Mouse (Mus musculus): ENCODE measurements around the gene Rhou.
A peak's percentile ranks its signal among the peaks of the same experiment; 100 is the strongest.
"Not testable (repeated sequence)": the region's sequence is repeated elsewhere in the genome, so short reads cannot be mapped to it uniquely, and the experiment has no call there.

Rhou gene

DNA sequence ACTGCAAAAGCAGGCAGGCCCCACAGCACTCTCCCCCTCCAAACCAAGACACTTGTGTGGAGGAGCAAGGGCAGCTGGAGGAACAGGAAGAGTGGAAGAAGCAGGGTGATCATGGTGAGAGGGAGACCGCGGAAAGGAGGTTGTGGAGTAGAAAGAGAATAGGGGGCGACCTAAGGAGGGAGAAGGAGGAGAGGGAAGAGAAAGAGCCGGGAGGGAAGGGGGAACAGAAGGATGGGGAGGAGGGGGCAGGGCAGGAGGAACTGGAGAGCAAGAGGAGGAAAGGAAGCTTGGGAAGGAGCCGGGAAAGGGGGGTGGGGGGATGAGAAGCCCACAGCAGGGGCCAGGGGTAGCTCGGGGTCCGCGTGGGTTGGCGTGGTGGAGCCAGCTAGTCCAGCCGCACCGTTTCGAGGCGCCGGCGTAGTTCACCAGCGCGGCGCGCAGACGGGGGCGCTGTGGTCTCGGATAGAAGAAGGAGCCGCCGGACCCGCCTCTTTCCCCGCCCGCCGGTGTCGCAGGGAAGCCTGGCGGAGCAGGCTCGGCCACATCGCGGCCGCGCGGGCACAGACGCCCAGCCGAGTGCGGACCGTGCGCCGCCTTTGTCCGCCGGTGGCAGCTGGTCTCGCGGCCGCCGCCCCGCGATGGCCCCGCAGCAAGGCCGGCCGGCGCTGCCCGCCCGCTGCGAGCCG is at the start of gene Rhou:
TSS of gene Rhou (plus strand) at position 622 of the 686 bp plus-strand sequence.
- DNase-seq = peak; percentile 91

DNA sequence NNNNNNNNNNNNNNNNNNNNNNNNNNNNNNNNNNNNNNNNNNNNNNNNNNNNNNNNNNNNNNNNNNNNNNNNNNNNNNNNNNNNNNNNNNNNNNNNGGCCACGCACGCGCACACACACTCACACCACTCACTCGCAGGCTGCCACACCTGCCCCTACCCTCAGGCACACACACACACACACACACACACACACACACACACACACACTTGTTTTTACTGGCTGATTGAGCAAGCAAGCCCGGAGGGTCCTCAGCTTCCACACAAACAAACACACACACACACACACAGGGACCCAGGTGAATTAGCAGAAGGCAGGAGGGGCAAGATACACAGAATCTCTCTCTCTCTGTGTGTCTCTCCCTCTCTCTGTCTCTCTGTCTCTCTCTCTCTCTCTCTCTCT is 41.1 kb upstream of the Rhou start:
- not testable (repeated sequence) for DNase-seq

DNA sequence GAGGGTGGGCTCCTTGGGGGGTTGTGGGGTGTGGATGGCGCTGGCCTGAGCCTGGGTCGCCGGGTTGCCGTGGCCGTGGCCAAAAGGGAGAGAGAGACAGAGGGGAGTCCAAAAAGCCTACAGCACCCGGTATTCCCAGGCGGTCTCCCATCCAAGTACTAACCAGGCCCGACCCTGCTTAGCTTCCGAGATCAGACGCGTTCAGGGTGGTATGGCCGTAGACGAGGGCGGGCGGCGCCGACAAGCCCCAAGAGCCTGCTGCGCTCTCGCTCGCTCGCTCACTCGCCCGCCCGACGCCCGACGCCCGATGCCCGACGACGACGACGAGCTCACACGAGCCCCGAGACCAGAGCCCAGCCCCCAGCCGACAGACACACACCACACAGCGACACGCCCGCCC is 30.2 kb upstream of the Rhou start:
- not testable (repeated sequence) for DNase-seq

DNA sequence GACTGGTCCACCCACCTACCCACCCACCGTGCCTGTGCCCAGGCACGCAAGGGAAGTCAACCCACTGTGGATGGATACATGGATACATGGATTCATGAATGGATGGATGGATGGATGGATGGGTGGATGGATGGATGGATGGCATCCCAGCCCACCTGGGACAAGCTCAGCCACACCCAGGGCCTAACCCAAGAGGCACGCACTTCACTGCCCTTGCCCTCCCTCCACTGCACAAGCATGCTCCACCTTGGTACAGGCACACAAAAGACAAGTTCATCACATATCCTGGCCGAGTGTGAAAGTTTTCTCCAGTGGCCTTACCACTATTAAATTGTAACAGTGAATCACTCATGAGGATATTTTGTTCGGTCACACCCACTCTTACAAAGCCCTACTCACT is 29.5 kb upstream of the Rhou start:
- DNase-seq = no peak

DNA sequence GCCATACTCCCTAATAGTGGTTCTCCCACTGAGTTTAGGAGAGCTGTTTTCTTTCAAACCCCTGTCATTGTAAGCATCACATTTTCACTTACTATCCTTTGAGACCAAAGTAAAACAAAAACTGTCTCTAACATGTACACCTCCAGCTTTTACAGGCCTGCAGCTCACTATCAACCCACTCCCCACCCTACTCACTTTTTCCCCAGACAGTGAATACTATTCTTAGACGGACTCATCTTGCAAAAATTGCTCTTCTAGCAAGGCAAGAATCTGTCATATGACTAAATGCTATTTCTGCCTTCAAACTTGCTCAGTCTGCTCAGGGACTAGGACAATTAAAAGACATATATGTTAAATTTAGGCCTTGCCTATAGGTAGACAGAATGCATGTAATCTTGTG is 29.0 kb upstream of the Rhou start:
- no peak for DNase-seq

DNA sequence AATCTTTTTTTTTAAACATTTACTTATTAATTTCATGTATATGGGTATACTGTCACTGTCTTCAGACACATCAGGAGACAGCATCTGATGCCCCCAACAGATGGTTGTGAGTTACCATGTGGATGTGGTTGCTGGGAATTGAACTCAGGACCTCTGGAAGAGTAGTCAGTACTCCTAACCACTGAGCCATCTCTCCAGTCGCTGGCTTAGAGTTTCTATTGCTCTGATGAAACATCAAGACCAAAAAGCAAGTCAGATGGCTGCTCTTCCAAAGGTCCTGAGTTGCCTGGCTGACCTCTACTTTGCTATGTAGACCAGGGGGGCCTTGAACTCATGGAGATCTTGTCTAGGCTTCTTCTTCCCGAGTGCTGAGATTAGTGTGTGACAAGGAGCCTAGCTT is 28.0 kb upstream of the Rhou start:
- no peak for DNase-seq

DNA sequence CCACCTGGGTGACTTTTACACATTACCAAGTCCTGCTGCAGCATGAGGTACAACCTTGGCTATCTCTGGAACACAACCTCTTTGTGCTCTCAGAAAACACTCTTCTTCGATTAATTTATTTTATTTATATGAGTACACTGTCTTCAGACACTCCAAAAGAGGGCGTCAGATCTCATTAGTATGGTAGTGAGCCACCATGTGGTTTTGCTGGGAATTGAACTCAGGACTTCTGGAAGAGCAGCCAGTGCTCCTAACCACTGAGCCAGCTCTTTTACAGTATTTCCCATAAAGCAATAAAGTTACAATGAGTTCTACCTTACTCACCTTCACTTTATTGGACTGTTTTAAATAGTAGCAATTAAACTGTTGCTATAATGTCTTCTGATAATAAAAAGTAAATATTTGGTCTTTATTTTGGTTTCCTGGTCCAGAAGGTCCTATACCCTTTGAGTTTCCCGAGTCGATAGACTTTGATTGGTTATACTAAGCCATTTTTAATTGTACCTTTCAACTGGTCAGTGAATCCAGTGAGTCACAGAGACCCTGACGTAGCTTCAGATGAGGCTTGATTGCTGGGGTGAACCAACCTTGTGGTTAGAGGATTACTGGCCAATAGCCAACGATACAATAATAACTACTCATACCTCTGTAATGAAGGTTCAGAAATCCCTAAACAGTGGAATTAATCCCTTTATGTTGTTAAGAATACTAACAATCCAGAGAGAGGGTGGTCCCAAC is 26.1 kb upstream of the Rhou start:
- DNase-seq = no peak

DNA sequence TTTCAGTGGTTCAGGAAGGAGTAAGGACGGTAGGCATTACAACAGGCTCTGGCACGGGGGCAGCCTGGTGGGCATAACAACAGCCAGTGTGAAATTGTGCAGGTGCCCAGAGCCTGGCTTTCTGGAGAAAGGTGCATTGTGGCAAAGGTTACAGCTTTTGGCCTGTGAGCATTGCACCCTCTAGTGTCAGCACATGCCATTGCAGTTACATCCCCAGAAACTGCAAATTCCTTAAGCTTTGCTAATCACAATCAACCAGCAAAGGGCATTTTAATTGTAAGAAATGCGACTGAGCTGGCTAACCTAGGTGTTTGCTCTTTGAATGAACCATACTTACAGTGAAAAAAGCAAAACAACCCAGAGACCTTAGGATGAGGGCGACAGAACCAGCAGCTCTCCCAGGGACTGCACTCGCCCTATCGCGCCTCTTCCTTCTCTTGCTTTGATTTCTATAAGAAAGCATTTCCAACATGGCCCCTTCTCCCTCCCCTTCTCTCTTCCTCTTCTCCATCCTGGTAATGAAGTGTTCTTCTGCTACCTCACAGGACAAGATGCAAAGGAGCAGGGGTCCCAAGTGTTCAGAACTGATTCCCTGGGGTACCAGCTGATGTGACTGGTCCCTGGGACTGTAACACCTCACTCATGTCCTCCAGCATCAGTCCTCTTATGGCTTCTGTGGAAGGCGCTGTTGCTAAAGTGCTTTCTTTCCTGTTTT is 25.3 kb upstream of the Rhou start:
- peak; percentile 39 for DNase-seq

DNA sequence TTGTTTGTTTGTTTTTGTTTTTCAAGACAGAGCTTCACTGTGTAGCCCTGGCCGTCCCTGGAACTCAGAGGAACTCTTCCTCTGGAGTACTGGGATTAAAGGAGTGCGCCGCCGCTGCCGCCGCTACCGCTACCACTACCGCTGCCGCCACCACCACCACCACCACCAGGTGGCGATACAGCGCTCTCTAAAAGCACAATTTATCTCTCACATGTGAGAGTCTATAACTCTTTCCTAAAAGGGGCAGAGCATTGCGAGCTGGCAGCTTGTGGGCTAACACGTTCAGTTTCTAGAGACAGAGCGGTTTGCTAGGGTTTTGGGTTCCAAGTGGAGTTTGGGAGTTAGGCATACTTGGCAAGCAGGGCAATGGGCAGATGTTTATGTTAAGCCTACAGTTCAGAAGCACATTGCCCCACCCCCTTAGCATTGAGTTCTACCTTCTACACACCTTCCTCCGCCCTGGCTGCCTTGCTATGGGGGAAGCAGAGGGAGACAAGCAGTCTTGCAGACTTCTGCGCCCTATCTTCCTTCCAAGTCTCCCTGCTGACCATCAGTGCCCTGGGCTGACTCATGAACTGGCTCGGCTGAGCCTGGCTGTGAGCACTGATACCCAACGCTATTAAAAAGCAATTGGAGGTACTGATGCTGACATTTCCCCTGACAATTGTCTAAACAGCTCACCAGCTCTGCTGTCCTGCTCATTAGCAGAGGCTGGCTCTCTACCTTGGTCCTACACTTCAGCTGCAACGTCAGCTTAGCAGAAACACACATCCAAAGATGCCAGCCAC is 24.6 kb upstream of the Rhou start:
- peak; percentile 48 for DNase-seq

DNA sequence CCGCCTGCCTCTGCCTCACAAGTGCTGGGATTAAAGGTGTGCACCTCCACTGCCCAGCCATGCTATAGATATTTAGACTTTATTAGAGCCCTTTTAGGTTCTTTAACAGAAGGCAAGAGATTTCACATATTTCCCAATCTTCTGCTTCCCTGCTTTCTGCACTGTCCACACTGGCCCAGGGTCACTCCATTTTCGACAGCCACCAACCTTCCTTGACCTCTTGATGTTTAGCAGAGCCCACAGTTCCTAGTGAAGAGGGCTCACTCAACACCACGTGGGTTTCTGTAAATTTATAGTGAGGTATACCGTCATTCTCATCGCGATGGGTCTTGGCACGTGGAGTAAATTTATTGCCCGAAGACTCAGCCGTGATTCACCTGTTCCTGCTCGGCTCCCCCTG is 23.7 kb upstream of the Rhou start:
- DNase-seq = no peak

DNA sequence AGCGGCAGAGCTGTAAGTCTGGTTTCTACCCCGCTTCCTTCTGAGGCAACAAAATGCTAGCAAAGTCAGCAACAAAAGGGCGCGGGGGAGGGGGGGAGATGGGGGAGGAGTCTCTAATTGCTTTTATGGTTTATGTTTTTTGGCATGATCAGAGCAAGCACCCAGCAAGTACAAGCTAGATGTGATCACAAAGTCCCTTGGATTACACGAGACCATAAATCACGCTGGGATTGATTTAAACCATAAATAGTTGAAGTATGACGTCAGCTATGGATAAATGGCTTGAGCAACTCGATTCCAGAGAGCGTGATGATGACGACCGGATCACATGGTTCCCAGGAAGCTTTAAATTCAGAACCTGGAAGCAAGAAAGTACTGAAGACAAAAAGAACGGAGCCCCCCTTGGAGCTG is 22.9 kb upstream of the Rhou start:
- DNase-seq = no peak

DNA sequence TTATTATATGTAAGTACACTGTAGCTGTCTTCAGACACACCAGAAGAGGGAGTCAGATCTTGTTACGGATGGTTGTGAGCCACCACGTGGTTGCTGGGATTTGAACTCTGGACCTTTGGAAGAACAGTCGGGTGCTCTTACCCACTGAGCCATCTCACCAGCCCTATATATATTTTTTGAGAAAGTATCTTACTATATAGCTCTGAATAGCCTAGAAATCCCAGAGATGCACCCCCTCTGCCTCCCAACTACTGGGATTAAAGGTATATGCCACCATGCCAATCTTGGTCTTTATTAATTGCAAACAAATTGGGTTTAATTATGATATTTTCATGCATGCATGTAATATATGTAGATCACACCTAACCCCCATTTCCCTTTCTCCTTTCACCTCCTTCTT is 22.0 kb upstream of the Rhou start:
- not testable (repeated sequence) for DNase-seq

DNA sequence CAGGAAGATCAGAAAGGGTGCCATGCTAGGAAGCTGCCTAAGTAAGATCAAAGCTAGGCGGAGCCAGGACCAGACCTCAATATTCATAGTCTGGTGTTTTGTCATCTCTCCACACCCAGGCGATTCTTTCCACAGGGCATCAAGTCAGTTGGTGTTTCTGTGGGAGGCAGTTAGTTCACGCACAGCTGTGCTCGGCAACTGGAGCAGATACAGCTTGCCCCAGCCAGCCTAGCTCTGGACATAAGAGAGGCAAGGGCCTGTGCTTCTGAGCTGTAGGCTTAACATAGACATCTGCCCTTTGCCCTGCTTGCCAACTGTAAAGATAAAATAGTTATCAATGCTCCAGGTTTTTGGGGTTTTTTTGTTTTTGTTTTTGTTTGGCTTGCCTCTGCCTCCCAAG is 21.5 kb upstream of the Rhou start:
- no peak for DNase-seq

DNA sequence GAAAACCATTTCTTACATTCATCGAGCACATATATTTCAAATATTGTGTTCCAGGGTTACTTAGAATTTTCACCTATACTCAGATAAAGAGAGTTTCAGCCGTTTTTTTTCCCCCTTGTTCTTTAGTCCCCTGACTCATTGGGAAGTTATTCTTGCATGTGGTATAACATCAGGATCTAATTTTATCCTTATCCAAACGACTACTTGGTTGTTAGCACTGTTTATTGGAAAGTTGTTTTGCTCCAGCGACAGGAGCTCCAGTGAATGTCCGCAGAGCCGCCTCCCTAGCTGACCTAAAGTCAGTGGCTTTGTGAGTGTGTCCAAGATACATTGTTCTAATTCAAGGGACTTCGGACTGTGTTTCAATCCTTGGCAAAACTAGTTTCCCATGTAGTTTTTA is 19.9 kb upstream of the Rhou start:
- no peak for DNase-seq

DNA sequence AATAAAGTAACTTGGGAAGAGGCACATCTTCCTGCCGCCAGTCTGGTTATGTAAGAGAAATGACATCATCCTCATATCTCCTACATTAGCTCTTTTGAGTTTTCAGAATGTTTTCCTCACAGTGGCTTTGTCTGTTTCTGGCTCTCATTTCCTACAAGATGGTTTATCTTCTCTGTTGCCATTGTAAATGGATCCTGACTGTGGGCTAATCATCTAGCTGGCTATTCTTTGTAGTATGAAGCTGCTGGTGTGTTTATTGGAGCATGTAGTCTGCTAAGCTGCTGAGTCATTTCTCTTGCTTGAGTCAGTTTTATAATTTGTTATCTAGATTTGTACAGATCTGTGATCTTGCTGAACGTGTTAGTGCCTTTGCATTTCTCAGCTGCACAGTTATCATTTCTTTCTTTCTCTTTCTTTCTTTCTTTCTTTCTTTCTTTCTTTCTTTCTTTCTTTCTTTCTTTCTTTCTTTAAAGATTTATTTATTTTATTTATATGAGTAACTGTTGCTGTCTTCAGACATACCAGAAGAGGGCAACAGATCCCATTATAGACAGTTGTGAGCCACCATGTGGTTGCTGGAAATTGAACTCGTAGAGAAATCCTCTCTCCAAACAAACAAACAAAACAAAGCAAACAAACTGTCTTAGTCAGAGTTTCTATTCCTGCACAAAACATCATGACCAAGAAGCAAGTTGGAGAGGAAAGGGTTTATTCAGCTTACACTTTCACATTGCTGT is 19.2 kb upstream of the Rhou start:
- no peak for DNase-seq

DNA sequence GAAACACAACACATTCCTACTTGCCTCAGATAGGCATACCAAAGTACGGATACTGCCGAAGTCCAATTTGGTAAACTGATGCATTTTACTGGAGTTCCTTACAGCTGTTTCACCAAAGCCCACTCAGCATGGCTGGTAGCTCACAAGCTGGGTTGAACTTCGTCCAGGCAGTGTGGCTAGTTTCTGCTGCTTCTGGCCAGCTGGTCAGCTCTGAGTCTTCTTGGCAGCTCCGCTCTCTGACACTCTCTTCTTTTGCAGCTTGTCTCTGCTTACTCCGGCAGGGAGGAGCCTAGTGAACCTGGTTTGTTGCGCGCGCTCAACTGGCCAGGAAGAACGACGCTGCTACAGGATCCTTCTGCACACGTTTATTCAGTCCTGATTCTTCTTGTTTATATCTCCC is 18.1 kb upstream of the Rhou start:
- DNase-seq = no peak

DNA sequence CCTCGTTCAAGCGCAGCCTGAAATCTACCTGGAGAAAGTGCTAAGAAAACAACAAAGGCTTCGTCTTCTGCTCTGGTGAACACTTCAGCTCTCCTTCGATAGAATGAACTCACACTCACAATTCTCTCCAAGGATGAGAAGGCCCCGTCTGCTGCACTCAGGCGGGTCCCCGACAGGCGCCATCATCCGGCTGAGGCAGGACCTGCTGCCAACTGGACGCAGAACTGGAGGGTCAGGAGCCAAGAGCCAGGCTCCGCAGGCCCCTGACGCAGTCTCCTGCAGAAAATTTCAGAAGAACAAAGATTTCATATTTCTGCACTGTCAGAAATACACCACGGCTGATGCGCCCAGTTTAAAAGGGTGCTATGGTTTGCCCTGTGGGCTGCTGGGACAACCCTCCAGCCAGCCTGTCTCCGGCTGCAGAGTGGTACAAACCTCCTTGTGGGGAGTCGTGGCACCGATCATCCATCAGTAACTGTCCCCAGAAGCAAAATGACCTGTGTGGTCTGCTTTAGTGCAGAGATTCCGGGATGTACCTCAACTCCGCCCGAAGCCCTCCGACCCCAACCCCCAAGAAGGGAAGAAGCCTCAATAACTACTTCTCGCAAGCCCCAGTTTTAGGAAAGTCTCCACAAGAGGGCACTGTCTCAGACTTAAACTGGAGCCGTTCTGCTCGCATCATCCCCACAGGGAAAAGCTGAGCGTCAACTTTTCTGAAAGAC is 10.2 kb upstream of the Rhou start:
- no peak for DNase-seq

DNA sequence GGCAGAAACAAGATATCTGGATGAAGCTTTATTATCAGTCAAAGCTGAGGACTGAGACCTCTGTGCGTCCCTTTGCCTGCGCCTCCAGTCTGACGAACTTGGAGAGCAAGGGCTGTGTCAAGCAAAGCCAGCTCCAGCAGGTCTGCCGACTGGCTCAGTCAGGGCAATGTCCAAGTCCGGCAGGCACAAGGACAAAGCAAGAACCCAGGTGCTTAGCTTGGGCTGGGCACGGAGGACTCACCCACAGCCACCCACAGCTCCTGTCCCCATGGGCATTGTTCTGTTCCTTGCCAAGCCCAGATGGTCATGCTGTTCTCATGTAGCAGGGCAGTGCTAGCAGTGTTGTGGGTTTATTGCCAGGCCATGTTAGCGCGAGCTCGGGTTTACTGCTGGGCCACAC is 8.5 kb upstream of the Rhou start:
- DNase-seq = no peak

DNA sequence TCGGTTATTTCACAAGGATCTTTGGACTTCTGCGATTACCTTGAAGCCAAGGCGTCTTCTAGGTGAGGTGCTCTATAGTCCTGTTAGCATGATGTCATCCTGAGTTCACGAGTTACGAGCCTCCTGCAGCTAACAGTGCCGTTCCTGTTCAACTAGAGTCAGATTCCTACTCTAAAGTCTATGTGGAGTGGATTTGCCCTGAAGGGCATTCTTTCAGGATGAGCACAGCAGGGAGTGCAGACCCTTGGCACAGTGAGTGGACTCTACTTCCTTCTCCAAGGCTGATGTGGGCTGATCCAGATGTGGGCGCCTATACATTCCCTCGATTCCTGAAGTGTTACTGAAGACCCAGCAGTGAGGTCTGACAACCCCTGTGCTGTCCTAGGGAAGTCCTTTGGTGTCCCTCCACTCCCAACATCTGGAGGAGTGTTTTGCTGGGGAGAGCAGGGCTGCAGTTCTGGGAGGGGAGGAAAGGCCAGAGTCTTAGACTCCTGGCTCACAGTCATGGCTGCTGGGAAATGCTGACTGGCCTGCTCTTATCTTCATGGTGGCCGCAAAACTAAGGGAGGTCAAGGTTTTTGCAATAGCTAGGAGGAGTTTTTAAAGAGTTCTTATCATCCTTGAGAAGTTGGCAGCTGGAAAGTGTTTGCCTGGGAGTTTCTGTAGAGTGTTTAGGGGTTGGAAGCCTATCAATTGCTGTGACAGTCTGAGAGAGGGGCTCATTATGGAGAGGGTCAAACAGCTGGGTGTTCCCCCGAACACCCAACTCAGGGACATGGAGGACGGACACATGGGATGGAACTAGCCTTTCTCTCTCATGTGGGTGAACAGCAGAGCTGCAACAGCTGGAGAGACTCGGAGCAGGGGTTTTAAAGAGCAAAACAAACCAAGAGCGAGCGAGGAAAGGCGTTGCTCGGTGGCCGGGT is 5.2 kb upstream of the Rhou start:
- no peak for DNase-seq

DNA sequence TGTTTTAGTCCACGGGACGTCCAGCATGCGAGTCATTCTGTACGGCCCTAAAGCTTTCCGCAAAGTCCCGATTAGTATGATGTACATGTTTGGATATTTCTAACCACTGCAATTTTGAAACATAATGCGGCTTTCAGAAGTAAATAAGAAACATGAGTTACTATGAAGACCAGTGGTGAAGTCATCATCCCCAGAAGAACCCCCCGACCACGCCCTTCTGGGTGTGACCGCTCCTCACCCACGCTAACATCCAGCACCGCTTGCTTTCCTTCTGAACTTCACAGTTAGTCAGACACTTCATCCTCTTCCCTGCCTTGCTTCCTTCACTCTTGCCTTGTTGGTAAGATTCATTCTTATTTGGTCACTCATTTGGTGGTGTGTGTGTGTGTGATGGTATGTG is 4.2 kb upstream of the Rhou start:
- DNase-seq = no peak

All from cerebellum, adult 11-12 months (tissue).